Mouse (Mus musculus) lung, adult 2 months (tissue): Measurements from ENCODE around the gene Zfp169.

Experiments used
- CTCF ChIP-seq: fragments of 200-500 bp; IDR thresholded peaks from 2 replicates; pipeline ENCODE4 v1.5.1; 2011; ENCODE audit warnings: mild to moderate bottlenecking, low read length, control low read depth; ENCODE audit not compliant: insufficient read depth
- POLR2A ChIP-seq: fragments of 200-500 bp; IDR thresholded peaks from 2 replicates; pipeline ENCODE4 v1.6.1; 2011; ENCODE audit warnings: low read depth, mild to moderate bottlenecking, control low read depth, low read length, borderline replicate concordance; ENCODE audit errors: extremely low read depth

DNA sequence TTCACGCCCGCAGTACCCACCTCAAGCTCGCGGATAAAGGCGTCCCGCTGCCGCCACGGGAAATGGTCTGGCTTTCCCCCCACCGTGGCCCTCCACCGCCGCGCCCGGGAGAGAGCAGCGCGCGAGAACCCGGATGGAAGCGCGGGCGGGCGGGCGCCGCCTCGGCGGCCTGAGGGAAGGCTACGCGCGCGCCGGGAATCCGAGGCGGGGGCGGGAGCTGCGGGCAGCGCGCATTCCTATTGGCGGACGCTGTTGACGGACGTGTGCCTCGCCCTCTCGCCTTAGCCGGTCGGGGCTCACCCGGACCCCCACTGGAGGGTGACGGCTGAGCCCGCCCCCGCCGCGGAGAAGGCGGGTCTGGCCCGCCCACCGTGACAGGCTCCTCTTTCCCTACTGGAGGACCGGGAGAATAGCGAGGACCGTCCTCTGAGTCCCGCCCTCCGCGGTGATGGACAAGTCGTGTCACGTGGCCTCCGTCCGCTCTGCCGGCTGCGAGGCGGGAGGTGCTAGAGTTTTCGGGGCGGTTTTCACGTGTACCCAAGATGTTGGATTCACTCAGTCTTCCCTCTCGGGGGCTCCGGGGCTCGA lies 33.2 kb upstream of the Zfp169 start:
- TF ChIP-seq CTCF (no peak), POLR2A (peak; percentile 77; the same call in 1 of the 2 replicates)
